Mouse (Mus musculus): ENCODE results near the gene Zbtb45. TPM values are rescaled to one million over a fixed set of nuclear protein-coding genes. Genes with fewer than 3 reads are reported as not detected.

The Zbtb45 gene
- polyA plus RNA-seq, 1 experiment from 2014 or later = 29.8 TPM

GRCm38 (mm10) chr7:13013671-13014070 is 3.8 kb upstream of the Zbtb45 start:
- H3K27ac ChIP-seq (ENCODE audit: low read depth) = no peak overlapping the region
- H3K36me3 ChIP-seq (ENCODE audit: insufficient read depth) = no peaks in the 10 kb centered on the region
- H3K27me3 ChIP-seq (ENCODE audit: insufficient read depth, low read length) = no peaks in the 10 kb centered on the region
- H3K4me3 ChIP-seq (ENCODE audit: low read depth, low read length) = no peak overlapping the region
- no peak overlapping the region for H3K9ac ChIP-seq
- no peaks in the 10 kb centered on the region for H3K9me3 ChIP-seq (ENCODE audit: low read depth, low read length)
- no peaks in the 10 kb centered on the region for H3K4me1 ChIP-seq (ENCODE audit: insufficient read depth)
- 65% methylated on average over 4 of the region's 4 CpGs for WGBS
- DNase-seq = no peak
- no peak for ATAC-seq (ENCODE audit: insufficient read depth)
- no peak for TF ChIP-seq CTCF (IDR thresholded peaks at IDR 0.05; ENCODE audit: low read depth)
- H3K4me2 ChIP-seq = no peak overlapping the region

- DNase-seq (peak; percentile 98), ATAC-seq (ENCODE audit: insufficient read depth) (peak; percentile 90)
- no peaks in the 10 kb centered on the region for H3K4me1 ChIP-seq (ENCODE audit: insufficient read depth)
- peak; percentile 92 for TF ChIP-seq CTCF (IDR thresholded peaks at IDR 0.05; ENCODE audit: low read depth)
- H3K9ac ChIP-seq = peak overlapping the region; percentile 72
- peak overlapping the region; percentile 63 for H3K4me3 ChIP-seq (ENCODE audit: low read depth, low read length)
- no peaks in the 10 kb centered on the region for H3K27me3 ChIP-seq (ENCODE audit: insufficient read depth, low read length)
- WGBS = under 1% methylated on average over 42 of the region's 42 CpGs
- H3K27ac ChIP-seq (ENCODE audit: low read depth) = peak overlapping the region; percentile 96
- H3K36me3 ChIP-seq (ENCODE audit: insufficient read depth) = peaks cover 37% of the 10 kb centered on the region
- H3K9me3 ChIP-seq (ENCODE audit: low read depth, low read length) = no peaks in the 10 kb centered on the region
- peak overlapping the region; percentile 91 for H3K4me2 ChIP-seq
Measured at GRCm38 (mm10) chr7:13009143-13010004, 460 bp downstream of the Zbtb45 start.

GRCm38 (mm10) chr7:13007341-13008092 is 2.3 kb downstream of the Zbtb45 start:
- TF ChIP-seq CTCF (IDR thresholded peaks at IDR 0.05; ENCODE audit: low read depth) = no peak
- H3K4me1 ChIP-seq (ENCODE audit: insufficient read depth) = no peaks in the 10 kb centered on the region
- DNase-seq = no peak
- no peak overlapping the region for H3K4me3 ChIP-seq (ENCODE audit: low read depth, low read length)
- WGBS = 39% methylated on average over 57 of the region's 57 CpGs
- peak overlapping the region; percentile 23; the same call in 1 of the 2 replicates for H3K9ac ChIP-seq
- 0 out of 2 replicates have a peak overlapping the region, but pooled peaks have one; percentile 2 for H3K4me2 ChIP-seq
- no peaks in the 10 kb centered on the region for H3K27me3 ChIP-seq (ENCODE audit: insufficient read depth, low read length)
- no peaks in the 10 kb centered on the region for H3K9me3 ChIP-seq (ENCODE audit: low read depth, low read length)
- ATAC-seq (ENCODE audit: insufficient read depth) = no peak
- peaks cover 41% of the 10 kb centered on the region for H3K36me3 ChIP-seq (ENCODE audit: insufficient read depth)
- H3K27ac ChIP-seq (ENCODE audit: low read depth) = no peak overlapping the region

GRCm38 (mm10) chr7:13006531-13006930 is 3.3 kb downstream of the Zbtb45 start:
- H3K4me3 ChIP-seq (ENCODE audit: low read depth, low read length) = no peak overlapping the region
- no peak for TF ChIP-seq CTCF (IDR thresholded peaks at IDR 0.05; ENCODE audit: low read depth)
- H3K36me3 ChIP-seq (ENCODE audit: insufficient read depth) = peaks cover 41% of the 10 kb centered on the region
- H3K9me3 ChIP-seq (ENCODE audit: low read depth, low read length) = no peaks in the 10 kb centered on the region
- 82% methylated on average over 10 of the region's 10 CpGs for WGBS
- DNase-seq (no peak), ATAC-seq (ENCODE audit: insufficient read depth) (no peak)
- H3K4me1 ChIP-seq (ENCODE audit: insufficient read depth) = no peaks in the 10 kb centered on the region
- no peak overlapping the region for H3K27ac ChIP-seq (ENCODE audit: low read depth)
- no peak overlapping the region for H3K4me2 ChIP-seq
- H3K27me3 ChIP-seq (ENCODE audit: insufficient read depth, low read length) = no peaks in the 10 kb centered on the region
- H3K9ac ChIP-seq = no peak overlapping the region; the same call in 1 of the 2 replicates

GRCm38 (mm10) chr7:13006011-13006410 is 3.8 kb downstream of the Zbtb45 start:
- no peak overlapping the region for H3K4me3 ChIP-seq (ENCODE audit: low read depth, low read length)
- no peaks in the 10 kb centered on the region for H3K27me3 ChIP-seq (ENCODE audit: insufficient read depth, low read length)
- H3K4me2 ChIP-seq = no peak overlapping the region
- no peaks in the 10 kb centered on the region for H3K4me1 ChIP-seq (ENCODE audit: insufficient read depth)
- no peak for TF ChIP-seq CTCF (IDR thresholded peaks at IDR 0.05; ENCODE audit: low read depth)
- no peak overlapping the region for H3K9ac ChIP-seq
- DNase-seq = no peak
- WGBS = 85% methylated on average over 17 of the region's 17 CpGs
- no peak for ATAC-seq (ENCODE audit: insufficient read depth)
- H3K27ac ChIP-seq (ENCODE audit: low read depth) = no peak overlapping the region
- no peaks in the 10 kb centered on the region for H3K9me3 ChIP-seq (ENCODE audit: low read depth, low read length)
- peaks cover 41% of the 10 kb centered on the region for H3K36me3 ChIP-seq (ENCODE audit: insufficient read depth)

- no peaks in the 10 kb centered on the region for H3K9me3 ChIP-seq (ENCODE audit: low read depth, low read length)
- H3K27ac ChIP-seq (ENCODE audit: low read depth) = no peak overlapping the region
- H3K4me1 ChIP-seq (ENCODE audit: insufficient read depth) = no peaks in the 10 kb centered on the region
- 77% methylated on average over 5 of the region's 5 CpGs for WGBS
- no peaks in the 10 kb centered on the region for H3K27me3 ChIP-seq (ENCODE audit: insufficient read depth, low read length)
- no peak for TF ChIP-seq CTCF (IDR thresholded peaks at IDR 0.05; ENCODE audit: low read depth)
- H3K4me2 ChIP-seq = no peak overlapping the region
- no peak overlapping the region for H3K9ac ChIP-seq
- H3K36me3 ChIP-seq (ENCODE audit: insufficient read depth) = peaks cover 41% of the 10 kb centered on the region
- H3K4me3 ChIP-seq (ENCODE audit: low read depth, low read length) = no peak overlapping the region
- ATAC-seq (ENCODE audit: insufficient read depth) (no peak), DNase-seq (no peak)
Measured at GRCm38 (mm10) chr7:13003380-13003779, 6.5 kb downstream of the Zbtb45 start.

- no peak for DNase-seq
- Histone ChIP-seq H3K27ac (ENCODE audit: low read depth) (no peak overlapping the region), H3K4me1 (ENCODE audit: insufficient read depth) (no peaks in the 10 kb centered on the region), H3K4me2 (no peak overlapping the region), H3K4me3 (ENCODE audit: low read depth, low read length) (no peak overlapping the region), H3K9ac (no peak overlapping the region), H3K9me3 (ENCODE audit: low read depth, low read length) (no peaks in the 10 kb centered on the region), H3K36me3 (ENCODE audit: insufficient read depth) (peaks cover 23% of the 10 kb centered on the region), H3K27me3 (ENCODE audit: insufficient read depth, low read length) (no peaks in the 10 kb centered on the region)
- 57% methylated on average over 1 of the region's 1 CpGs for WGBS
- TF ChIP-seq CTCF (IDR thresholded peaks at IDR 0.05; ENCODE audit: low read depth) = no peak
- no peak for ATAC-seq (ENCODE audit: insufficient read depth)
Measured at GRCm38 (mm10) chr7:13001584-13001983, 8.2 kb downstream of the Zbtb45 start.
